Mouse (Mus musculus): Measurements from ENCODE around the gene Mcfd2. TPM values are rescaled to one million over a fixed set of nuclear protein-coding genes. Genes with fewer than 3 reads are reported as not detected.

Gene Mcfd2
- polyA plus RNA-seq, 3 experiments from 2014 or later = 20.8 to 40.7 (median 37.4) TPM

GRCm38 (mm10) chr17:87236725-87237650 lies 28.7 kb downstream of the Mcfd2 start:
- no peak for ATAC-seq

DNA sequence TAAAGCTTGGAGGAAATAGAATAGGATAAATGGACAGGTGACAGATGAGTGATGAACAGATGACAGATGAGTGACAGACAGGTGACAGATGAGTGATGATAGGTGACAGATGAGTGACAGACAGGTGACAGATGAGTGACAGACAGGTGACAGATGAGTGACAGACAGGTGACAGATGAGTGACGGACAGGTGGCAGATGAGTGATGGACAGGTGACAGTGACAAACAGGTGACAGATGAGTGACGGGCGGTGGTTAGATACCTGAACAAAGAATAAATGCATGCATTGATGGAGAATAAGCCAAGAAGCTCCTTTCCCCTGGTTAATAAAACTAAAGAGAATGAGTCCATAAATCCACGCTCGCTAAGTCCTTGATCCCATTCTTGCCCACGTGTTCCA lies 30.7 kb downstream of the Mcfd2 start:
- ATAC-seq = no peak

DNA sequence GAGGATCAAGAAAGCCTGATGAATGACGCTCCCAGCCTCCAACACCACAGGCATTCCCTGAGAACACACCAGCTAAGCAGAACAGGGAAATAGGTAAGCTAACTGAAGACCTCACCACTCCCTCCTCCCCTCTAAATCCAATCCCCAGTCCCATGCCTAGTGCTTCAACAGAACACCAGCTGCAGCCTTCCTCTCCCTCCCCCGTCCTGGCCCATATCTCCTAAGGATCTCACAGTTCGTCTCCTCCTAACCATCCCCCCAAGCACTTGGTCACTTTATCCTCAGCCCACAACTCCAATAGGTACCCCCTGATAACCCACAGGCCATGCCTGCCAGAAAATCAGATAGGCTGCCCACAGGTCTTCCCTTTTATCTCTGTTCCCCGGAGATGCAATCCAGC lies 37.9 kb downstream of the Mcfd2 start:
- no peak for ATAC-seq

DNA sequence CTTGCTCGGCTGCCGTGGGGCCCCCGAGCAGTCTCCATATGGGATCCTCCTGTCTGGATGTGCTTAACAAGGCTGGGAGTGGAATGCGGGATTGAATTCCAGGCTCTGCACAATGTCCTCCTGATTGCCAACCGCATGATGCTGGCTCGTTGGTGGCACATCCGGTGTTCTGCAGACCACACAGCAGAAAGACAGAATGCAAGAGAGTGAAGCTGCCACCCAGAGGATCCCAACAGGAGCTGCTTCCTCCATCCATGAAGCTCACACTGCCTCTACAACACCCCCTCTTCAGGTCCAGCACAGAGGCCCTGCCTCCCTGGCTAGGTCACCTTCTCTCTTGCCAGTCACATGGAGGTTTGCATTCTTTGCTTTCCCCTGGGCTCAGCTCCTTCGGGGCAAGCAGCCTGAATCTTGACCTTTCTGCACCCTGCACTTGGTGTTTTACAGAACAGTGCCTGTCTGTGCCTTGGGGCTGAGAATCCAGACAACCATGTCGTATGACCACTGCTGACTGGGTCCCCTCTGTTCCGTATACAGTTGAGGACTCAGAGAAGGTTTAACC lies 39.6 kb downstream of the Mcfd2 start:
- no peak for ATAC-seq

- ATAC-seq = no peak
Measured at GRCm38 (mm10) chr17:87225384-87225783, 40.4 kb downstream of the Mcfd2 start.

- ATAC-seq = no peak
Measured at GRCm38 (mm10) chr17:87224461-87224860, 41.3 kb downstream of the Mcfd2 start.

DNA sequence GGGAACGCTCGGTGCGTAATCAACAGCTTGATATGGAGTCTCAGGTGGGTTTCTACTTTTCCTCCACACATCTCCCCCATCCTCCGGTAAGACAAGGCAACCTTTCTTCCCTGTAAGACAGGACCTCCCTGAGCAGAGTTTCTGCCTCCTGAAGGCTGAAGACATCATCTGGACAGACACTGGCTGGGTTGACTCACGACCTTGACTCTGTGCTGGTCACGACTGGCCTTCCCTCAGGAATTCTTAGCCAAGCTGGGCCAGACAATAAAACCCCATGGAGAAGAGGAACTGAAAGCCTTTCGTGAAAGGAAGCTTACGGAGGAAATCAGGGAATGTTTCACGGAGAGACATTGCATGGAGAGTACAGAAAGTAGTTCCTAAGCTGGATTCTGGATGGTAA lies 46.3 kb downstream of the Mcfd2 start:
- no peak for ATAC-seq

DNA sequence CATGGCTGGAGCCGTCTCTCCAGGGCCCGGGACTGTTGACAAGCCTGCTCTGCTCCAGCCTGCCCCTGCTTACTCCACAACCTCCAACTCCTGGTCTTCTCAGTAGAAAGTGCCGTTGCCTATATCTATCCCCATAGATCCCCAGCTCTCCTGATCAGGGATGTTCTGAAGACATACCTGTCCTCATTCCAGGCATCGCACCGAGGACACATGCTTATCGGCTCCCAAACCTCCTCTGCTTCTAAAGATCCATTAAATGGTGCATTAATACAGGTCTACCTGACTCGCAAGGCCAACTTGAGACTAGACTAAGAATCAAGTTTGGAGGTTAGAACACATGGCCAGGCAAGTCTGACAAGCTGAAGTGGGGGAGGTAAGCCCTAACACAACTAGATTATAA lies 51.2 kb downstream of the Mcfd2 start:
- no peak for ATAC-seq

- ATAC-seq = peak; percentile 50
Measured at GRCm38 (mm10) chr17:87210525-87210924, 55.2 kb downstream of the Mcfd2 start.

- no peak for ATAC-seq
Measured at GRCm38 (mm10) chr17:87206885-87207284, 58.9 kb downstream of the Mcfd2 start.

Other genes starting within 250 kb of the Mcfd2 start
- gene Pigf, start 240.5 kb downstream of the Mcfd2 start, polyA plus RNA-seq (2017; shearing (Covaris generic)) = 10 to 100 TPM; 21.0 to 30.2 (median 28.9) TPM
- 100 to 1,000 TPM in 1 of 3 experiments, 10 to 100 TPM in 2; 94.9 to 127 (median 99.0) TPM for gene Cript, start 240.4 kb downstream of the Mcfd2 start, polyA plus RNA-seq (2017; shearing (Covaris generic))
- 10 to 100 TPM in 1 of 3 experiments, 1 to 10 TPM in 2; 4.7 to 10.5 (median 8.6) TPM for gene Socs5, start 158.3 kb downstream of the Mcfd2 start, polyA plus RNA-seq (2017; shearing (Covaris generic))
- 10 to 100 TPM; 16.9 to 22.6 (median 20.6) TPM for gene Ttc7, start 17.0 kb upstream of the Mcfd2 start, polyA plus RNA-seq (2017; shearing (Covaris generic))
- gene Stpg4, start 161.8 kb upstream of the Mcfd2 start, polyA plus RNA-seq (2017; shearing (Covaris generic)) = under 1 TPM in 1 of 3 experiments, not detected in 2; 0.43 TPM
- gene Calm2, start 181.0 kb upstream of the Mcfd2 start, polyA plus RNA-seq (2017; shearing (Covaris generic)) = 100 to 1,000 TPM; 610 to 787 (median 639) TPM